Mouse (Mus musculus): Measurements from ENCODE around the gene Wnt5b. TPM values are rescaled to one million over a fixed set of nuclear protein-coding genes. Genes with fewer than 3 reads are reported as not detected.

Wnt5b gene
- polyA plus RNA-seq, 1 experiment from 2014 or later, result 6.8 TPM

GRCm38 (mm10) chr6:119479876-119480705, 64.1 kb downstream of the Wnt5b start:
- peak; percentile 65 for DNase-seq
- H3K27me3 ChIP-seq (ENCODE audit: insufficient read depth, low read length), result no peaks in the 10 kb centered on the region
- peak overlapping the region; percentile 97 for H3K27ac ChIP-seq (ENCODE audit: low read depth)
- H3K4me3 ChIP-seq (ENCODE audit: low read depth, low read length), result peak overlapping the region; percentile 86
- peaks cover 9% of the 10 kb centered on the region; the same call in 1 of the 2 replicates for H3K4me1 ChIP-seq (ENCODE audit: insufficient read depth)
- 0 out of 2 replicates have a peak, but pooled peaks have one; percentile 1 for TF ChIP-seq CTCF (IDR thresholded peaks at IDR 0.05; ENCODE audit: low read depth)
- under 1% methylated on average over 68 of the region's 70 CpGs for WGBS
- H3K9me3 ChIP-seq (ENCODE audit: low read depth, low read length), result no peaks in the 10 kb centered on the region
- peak overlapping the region; percentile 92 for H3K9ac ChIP-seq
- H3K36me3 ChIP-seq (ENCODE audit: insufficient read depth), result peaks cover 29% of the 10 kb centered on the region
- H3K4me2 ChIP-seq, result peak overlapping the region; percentile 100
- peak; percentile 3 for ATAC-seq (ENCODE audit: insufficient read depth)

DNA sequence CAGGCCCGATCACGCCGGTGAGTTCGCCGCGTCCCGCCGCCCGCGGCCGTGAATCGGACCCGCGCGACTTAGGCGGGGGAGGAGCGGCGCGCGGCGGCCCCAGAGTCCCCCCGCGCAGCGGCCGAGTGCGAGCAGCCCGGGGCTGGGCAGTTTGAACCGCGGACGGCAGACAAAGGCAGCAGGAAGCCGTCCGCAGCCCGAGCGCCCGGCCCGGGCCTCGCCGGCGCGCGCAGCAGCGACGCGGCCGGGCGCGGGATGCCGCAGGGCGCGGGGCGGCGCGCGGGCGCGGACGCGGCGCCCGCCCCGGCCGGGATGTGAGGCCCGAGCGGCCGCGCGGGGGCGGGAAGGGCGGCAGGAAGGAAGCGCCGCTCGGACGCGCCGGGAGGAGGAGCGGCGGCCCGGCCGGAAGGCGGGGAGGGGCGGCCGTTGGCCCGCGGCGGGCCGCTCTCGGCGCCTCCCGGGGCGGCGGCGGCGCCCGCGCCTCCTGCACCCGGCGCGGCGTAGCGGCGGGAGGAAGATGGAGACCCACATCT, 64.7 kb downstream of the Wnt5b start, which contains the start of gene Fbxl14:
TSS of gene Fbxl14 (plus strand) at position 326 of the 533 bp plus-strand sequence.
- Histone ChIP-seq H3K36me3 (ENCODE audit: insufficient read depth) (peaks cover 23% of the 10 kb centered on the region), H3K9me3 (ENCODE audit: low read depth, low read length) (no peaks in the 10 kb centered on the region), H3K4me3 (ENCODE audit: low read depth, low read length) (peak within 1 kb of the TSS; percentile 86), H3K27ac (ENCODE audit: low read depth) (peak within 1 kb of the TSS; percentile 97), H3K4me2 (peak within 1 kb of the TSS; percentile 100), H3K27me3 (ENCODE audit: insufficient read depth, low read length) (no peaks in the 10 kb centered on the region), H3K9ac (peak within 1 kb of the TSS; percentile 92), H3K4me1 (ENCODE audit: insufficient read depth) (peaks cover 9% of the 10 kb centered on the region; the same call in 1 of the 2 replicates)
- WGBS, result under 1% methylated on average over 76 of the region's 101 CpGs
- TF ChIP-seq CTCF (IDR thresholded peaks at IDR 0.05; ENCODE audit: low read depth), result no peak
- ATAC-seq (ENCODE audit: insufficient read depth) (peak; percentile 84), DNase-seq (peak; percentile 81)

DNA sequence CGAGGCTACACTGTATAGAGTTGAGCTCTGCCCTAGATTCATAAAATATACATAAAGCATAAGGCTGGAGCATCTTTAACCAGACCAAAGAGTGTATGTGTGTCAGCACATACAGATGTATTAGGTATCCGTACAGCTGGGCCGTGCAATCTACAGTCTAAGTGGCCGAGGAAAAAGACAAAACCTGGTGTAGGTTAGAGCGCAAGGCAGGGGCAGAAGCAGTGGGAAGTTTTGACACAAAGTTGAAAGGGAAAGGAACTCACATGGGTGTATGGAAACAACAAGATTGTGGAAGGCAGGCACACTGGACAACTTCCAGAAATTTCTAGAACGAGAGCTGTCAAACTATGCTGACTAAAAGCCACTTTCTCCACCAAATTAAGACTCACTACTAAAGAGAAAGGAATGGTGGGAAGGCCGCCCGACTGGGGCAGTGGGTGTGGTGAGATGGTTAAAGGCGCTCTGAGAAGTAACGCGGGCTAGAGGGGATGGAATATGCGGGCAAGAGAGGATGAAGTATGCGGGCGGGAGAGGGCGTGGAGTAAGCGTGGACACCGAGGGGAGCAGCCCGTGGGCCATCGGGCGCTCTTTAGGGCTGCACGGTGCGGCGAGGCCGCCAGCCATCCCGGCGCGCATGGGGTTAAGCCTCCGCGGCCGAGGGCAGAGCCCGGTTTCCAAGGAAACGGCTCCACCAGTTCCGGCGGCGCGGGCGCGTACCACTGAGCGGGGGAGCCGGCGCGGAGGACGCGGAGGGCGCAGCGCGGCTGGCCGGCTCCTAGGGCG, 65.4 kb downstream of the Wnt5b start:
- peak overlapping the region; percentile 92 for H3K9ac ChIP-seq
- peak overlapping the region; percentile 100 for H3K4me2 ChIP-seq
- peaks cover 17% of the 10 kb centered on the region for H3K36me3 ChIP-seq (ENCODE audit: insufficient read depth)
- peaks cover 9% of the 10 kb centered on the region; the same call in 1 of the 2 replicates for H3K4me1 ChIP-seq (ENCODE audit: insufficient read depth)
- no peaks in the 10 kb centered on the region for H3K27me3 ChIP-seq (ENCODE audit: insufficient read depth, low read length)
- DNase-seq (peak; percentile 96), ATAC-seq (ENCODE audit: insufficient read depth) (peak; percentile 91)
- WGBS, result under 1% methylated on average over 49 of the region's 49 CpGs
- no peaks in the 10 kb centered on the region for H3K9me3 ChIP-seq (ENCODE audit: low read depth, low read length)
- H3K27ac ChIP-seq (ENCODE audit: low read depth), result peak overlapping the region; percentile 97
- peak overlapping the region; percentile 86 for H3K4me3 ChIP-seq (ENCODE audit: low read depth, low read length)
- TF ChIP-seq CTCF (IDR thresholded peaks at IDR 0.05; ENCODE audit: low read depth), result no peak

- Histone ChIP-seq H3K36me3 (ENCODE audit: insufficient read depth) (peaks cover 9% of the 10 kb centered on the region), H3K27ac (ENCODE audit: low read depth) (peak overlapping the region; percentile 97), H3K4me1 (ENCODE audit: insufficient read depth) (peaks cover 7% of the 10 kb centered on the region; the same call in 1 of the 2 replicates), H3K9me3 (ENCODE audit: low read depth, low read length) (no peaks in the 10 kb centered on the region), H3K4me2 (peak overlapping the region; percentile 100), H3K27me3 (ENCODE audit: insufficient read depth, low read length) (no peaks in the 10 kb centered on the region), H3K9ac (no peak overlapping the region), H3K4me3 (ENCODE audit: low read depth, low read length) (no peak overlapping the region; the same call in 1 of the 2 replicates)
- peak; percentile 89 for DNase-seq
- no peak for TF ChIP-seq CTCF (IDR thresholded peaks at IDR 0.05; ENCODE audit: low read depth)
- WGBS, result 10% methylated on average over 13 of the region's 13 CpGs
- peak; percentile 35 for ATAC-seq (ENCODE audit: insufficient read depth)
These were observed 66.3 kb downstream of the Wnt5b start for GRCm38 (mm10) chr6:119477686-119478310.

DNA sequence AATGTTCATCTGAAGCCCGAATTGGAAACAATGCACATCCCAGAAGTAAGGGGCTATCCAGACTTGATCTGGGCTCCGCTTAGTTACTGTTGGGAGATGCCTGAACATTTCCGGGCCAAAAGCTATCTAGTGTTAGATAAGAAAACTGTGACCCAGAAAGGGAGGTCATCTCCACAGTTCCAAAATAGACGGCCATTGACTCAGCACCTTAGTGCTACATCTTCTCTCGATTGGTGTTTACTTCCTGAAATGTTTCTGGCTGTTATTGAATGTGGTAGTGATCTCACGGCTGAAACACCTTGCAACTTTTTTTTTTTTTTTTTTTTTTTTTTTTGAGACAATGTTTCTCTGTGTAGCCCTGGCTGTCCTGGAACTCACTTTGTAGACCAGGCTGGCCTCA, 68.2 kb downstream of the Wnt5b start:
- H3K9me3 ChIP-seq (ENCODE audit: low read depth, low read length), result no peaks in the 10 kb centered on the region
- no peak overlapping the region for H3K4me3 ChIP-seq (ENCODE audit: low read depth, low read length)
- DNase-seq (no peak), ATAC-seq (ENCODE audit: insufficient read depth) (no peak)
- 62% methylated on average over 6 of the region's 6 CpGs for WGBS
- peaks cover 7% of the 10 kb centered on the region; the same call in 1 of the 2 replicates for H3K4me1 ChIP-seq (ENCODE audit: insufficient read depth)
- no peak overlapping the region for H3K9ac ChIP-seq
- H3K4me2 ChIP-seq, result no peak overlapping the region
- H3K36me3 ChIP-seq (ENCODE audit: insufficient read depth), result peaks cover 7% of the 10 kb centered on the region
- no peak overlapping the region for H3K27ac ChIP-seq (ENCODE audit: low read depth)
- H3K27me3 ChIP-seq (ENCODE audit: insufficient read depth, low read length), result no peaks in the 10 kb centered on the region
- TF ChIP-seq CTCF (IDR thresholded peaks at IDR 0.05; ENCODE audit: low read depth), result no peak

DNA sequence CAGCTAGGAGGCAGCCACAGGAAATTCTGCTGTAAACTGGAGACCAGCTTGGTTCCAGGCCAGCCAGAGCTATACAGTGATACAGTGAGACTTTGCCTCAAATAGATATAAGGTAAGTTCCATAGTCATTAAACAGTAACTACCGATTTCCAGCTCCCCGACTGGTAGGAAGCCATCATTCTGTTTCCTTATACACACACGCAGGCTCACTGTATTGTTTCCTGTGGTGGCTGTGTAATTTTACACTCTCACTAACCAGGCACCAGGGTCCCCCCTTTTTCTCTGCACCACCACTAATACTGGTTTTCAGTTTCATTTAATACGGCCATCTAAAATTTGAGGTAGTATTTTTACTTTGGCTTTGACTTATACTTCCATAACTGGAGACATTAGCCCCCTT, 70.2 kb downstream of the Wnt5b start:
- H3K27ac ChIP-seq (ENCODE audit: low read depth), result no peak overlapping the region
- no peaks in the 10 kb centered on the region for H3K9me3 ChIP-seq (ENCODE audit: low read depth, low read length)
- ATAC-seq (ENCODE audit: insufficient read depth) (no peak), DNase-seq (no peak)
- WGBS, result 74% methylated on average over 4 of the region's 4 CpGs
- H3K27me3 ChIP-seq (ENCODE audit: insufficient read depth, low read length), result no peaks in the 10 kb centered on the region
- TF ChIP-seq CTCF (IDR thresholded peaks at IDR 0.05; ENCODE audit: low read depth), result no peak
- H3K4me1 ChIP-seq (ENCODE audit: insufficient read depth), result peaks cover 7% of the 10 kb centered on the region; the same call in 1 of the 2 replicates
- no peak overlapping the region for H3K4me3 ChIP-seq (ENCODE audit: low read depth, low read length)
- H3K36me3 ChIP-seq (ENCODE audit: insufficient read depth), result no peaks in the 10 kb centered on the region
- no peak overlapping the region for H3K9ac ChIP-seq
- no peak overlapping the region for H3K4me2 ChIP-seq

All from lung, embryonic 14.5 days (tissue).